Mouse (Mus musculus) E14TG2a.4 (cell line): ENCODE data around the gene Tsc22d4.

Experiments used
- H3K27me3 ChIP-seq: 2 replicates; pipeline ENCODE4 v1.6.1; 2014; ENCODE audit warnings: low read length, control low read depth; ENCODE audit not compliant: insufficient read depth
- H3K36me3 ChIP-seq: 2 replicates; pipeline ENCODE4 v1.6.1; 2014; ENCODE audit warnings: low read length, control low read depth; ENCODE audit not compliant: insufficient read depth
- H3K4me1 ChIP-seq: replicated peaks from 2 replicates; pipeline ENCODE4 v1.6.1; 2014; ENCODE audit warnings: low read depth, low read length, control low read depth
- H3K4me3 ChIP-seq: replicated peaks from 2 replicates; pipeline ENCODE4 v1.5.1; 2014; ENCODE audit warnings: mild to moderate bottlenecking, low read length
- H3K9me3 ChIP-seq: 2 replicates; pipeline ENCODE4 v1.6.1; 2014; ENCODE audit warnings: low read length, control low read depth
- CTCF ChIP-seq: conservative IDR thresholded peaks from 2 replicates; pipeline ENCODE4 v1.5.1; 2014; ENCODE audit warnings: low read length
- NANOG ChIP-seq: IDR thresholded peaks from 2 replicates; pipeline ENCODE4 v1.6.1; 2014; ENCODE audit warnings: borderline replicate concordance, low read length, mixed read lengths
- POU5F1 ChIP-seq: IDR thresholded peaks from 2 replicates; pipeline ENCODE4 v1.6.1; 2014; ENCODE audit warnings: low read length, borderline replicate concordance

The Tsc22d4 gene

DNA sequence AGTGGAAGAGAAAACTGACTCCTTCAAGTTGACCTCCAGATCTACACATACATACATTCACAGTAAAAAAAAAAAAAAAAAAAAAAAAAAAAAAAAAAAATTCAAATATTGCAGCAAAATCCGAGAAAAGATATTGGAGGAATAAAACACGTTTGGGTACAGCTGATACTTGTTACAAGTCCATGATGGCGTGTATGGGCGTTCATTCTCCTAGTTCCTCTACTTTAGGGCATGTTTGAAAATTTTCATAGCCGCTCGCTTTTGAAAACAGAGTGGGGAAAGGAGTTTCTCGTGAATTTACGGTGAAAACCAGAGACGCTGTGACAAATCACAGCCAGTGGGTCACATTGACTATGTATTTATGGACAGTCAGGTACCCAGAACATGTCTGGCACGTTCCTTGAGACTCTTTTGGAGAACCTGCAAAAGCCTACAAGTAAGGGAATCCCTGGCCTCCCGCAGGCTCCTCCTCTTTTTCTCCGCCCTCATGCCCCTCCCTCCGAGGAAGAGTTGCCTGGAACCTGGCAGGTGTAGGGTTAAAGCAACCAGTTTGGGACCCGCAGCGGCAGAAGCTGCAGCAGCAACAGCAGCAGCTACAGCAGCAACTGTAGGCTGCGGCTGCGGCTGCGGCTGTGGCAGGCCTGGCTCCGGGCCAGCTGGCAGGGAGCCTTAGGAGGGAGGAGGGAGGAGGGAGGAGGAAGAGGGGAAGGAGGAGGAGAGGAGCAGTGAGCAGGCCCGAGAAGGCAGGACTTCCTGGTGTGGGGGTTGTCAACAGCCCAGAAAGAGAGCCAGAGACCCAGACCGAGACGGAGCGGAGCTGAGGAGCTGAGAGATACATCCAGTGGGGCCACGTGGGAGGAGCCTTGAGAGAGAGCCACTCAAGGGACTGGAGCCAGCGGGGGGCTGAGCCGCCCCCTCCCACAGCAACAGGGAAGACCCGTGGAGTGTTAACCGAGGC lies at the start of gene Tsc22d4:
Gene Tsc22d4, plus strand, starts transcription at position 517 of the 958 bp plus-strand sequence.
- H3K4me3 ChIP-seq, result peak within 1 kb of the TSS; percentile 81
- H3K27me3 ChIP-seq, result peaks cover 3% of the 10 kb centered on the region; the same call in 1 of the 2 replicates
- no peaks in the 10 kb centered on the region for H3K36me3 ChIP-seq
- no peak for TF ChIP-seq POU5F1
- peaks cover 73% of the 10 kb centered on the region for H3K4me1 ChIP-seq
- no peaks in the 10 kb centered on the region for H3K9me3 ChIP-seq

GRCm38 (mm10) chr5:137695930-137696329 lies 49.6 kb upstream of the Tsc22d4 start:
- no peaks in the 10 kb centered on the region for H3K36me3 ChIP-seq
- no peaks in the 10 kb centered on the region for H3K9me3 ChIP-seq
- no peaks in the 10 kb centered on the region; the same call in 1 of the 2 replicates for H3K27me3 ChIP-seq
- TF ChIP-seq POU5F1 (no peak), NANOG (no peak), CTCF (no peak)
- no peak overlapping the region for H3K4me3 ChIP-seq
- H3K4me1 ChIP-seq, result peaks cover 54% of the 10 kb centered on the region

DNA sequence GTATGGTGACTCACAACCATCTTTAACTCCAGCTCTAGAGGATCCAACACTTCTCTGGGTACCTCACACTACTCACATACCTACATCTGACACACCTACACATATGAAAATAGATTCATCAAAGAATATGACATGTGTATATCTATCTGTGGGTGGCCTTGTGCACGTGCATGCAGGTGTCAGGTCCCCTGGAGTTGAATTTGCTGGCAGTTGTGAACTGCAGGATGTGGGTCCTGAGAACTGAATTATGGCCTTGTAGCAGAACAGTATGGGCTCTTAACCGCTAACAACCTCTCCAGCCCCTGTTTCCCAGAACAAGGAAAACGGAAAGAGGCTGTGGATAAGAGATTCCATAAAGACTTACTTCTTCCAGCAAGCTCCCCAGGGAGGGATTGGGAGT lies 46.5 kb upstream of the Tsc22d4 start:
- Histone ChIP-seq H3K27me3 (peaks cover 3% of the 10 kb centered on the region; the same call in 1 of the 2 replicates), H3K9me3 (peaks cover 6% of the 10 kb centered on the region), H3K4me1 (peaks cover 38% of the 10 kb centered on the region), H3K36me3 (no peaks in the 10 kb centered on the region), H3K4me3 (no peak overlapping the region)
- TF ChIP-seq CTCF (no peak), POU5F1 (no peak), NANOG (no peak)

DNA sequence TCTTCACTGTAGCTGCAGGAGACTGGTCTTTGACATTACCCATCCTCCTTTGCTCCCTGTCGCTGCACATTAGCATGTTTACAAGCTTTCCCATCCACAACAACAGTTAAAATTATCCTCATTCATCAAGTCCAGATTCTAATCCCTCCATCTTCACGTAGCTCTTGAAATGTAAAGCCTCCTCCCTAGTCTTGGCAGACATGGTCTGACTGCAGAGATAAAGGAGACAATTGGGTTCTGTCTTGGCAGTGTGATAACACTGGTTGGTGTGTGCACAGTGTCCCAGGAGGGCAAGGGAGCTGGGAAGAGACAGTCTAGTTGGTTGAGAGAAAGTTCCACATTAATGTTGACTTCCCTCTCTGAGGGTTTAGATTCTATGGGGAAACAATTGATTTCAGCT lies 45.7 kb upstream of the Tsc22d4 start:
- Histone ChIP-seq H3K36me3 (no peaks in the 10 kb centered on the region), H3K9me3 (peaks cover 6% of the 10 kb centered on the region), H3K4me3 (no peak overlapping the region), H3K27me3 (peaks cover 3% of the 10 kb centered on the region; the same call in 1 of the 2 replicates), H3K4me1 (peaks cover 32% of the 10 kb centered on the region)
- no peak for TF ChIP-seq CTCF
- no peak for TF ChIP-seq NANOG
- TF ChIP-seq POU5F1, result no peak

DNA sequence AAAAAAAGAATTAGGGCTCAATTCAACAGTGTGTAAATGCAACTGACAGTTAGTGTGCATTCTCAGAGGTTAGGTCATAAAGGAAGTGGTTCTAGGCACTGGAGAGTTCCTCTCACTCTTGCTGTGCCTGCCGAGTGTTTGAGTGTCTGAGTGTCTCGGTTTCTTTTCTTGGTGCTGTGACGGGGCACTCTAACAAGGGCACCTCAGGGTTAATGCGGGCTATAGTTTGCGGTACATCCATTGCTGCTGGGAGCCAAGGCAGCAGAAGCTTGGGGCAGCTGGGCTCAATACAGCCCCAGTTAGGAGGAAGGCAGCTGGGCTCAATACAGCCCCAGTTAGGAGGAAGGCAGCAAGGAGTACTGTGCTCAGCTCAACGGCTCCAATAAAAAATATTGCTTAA lies 40.3 kb upstream of the Tsc22d4 start:
- Histone ChIP-seq H3K27me3 (peaks cover 3% of the 10 kb centered on the region; the same call in 1 of the 2 replicates), H3K9me3 (peaks cover 6% of the 10 kb centered on the region), H3K4me1 (peaks cover 20% of the 10 kb centered on the region), H3K4me3 (no peak overlapping the region), H3K36me3 (no peaks in the 10 kb centered on the region)
- TF ChIP-seq NANOG (no peak), POU5F1 (no peak), CTCF (no peak)

GRCm38 (mm10) chr5:137706913-137707633 lies 38.5 kb upstream of the Tsc22d4 start:
- H3K4me3 ChIP-seq, result no peak overlapping the region
- peaks cover 6% of the 10 kb centered on the region for H3K9me3 ChIP-seq
- no peak for TF ChIP-seq POU5F1
- TF ChIP-seq NANOG, result no peak
- TF ChIP-seq CTCF, result no peak
- H3K4me1 ChIP-seq, result peaks cover 20% of the 10 kb centered on the region
- peaks cover 3% of the 10 kb centered on the region; the same call in 1 of the 2 replicates for H3K27me3 ChIP-seq
- H3K36me3 ChIP-seq, result no peaks in the 10 kb centered on the region

DNA sequence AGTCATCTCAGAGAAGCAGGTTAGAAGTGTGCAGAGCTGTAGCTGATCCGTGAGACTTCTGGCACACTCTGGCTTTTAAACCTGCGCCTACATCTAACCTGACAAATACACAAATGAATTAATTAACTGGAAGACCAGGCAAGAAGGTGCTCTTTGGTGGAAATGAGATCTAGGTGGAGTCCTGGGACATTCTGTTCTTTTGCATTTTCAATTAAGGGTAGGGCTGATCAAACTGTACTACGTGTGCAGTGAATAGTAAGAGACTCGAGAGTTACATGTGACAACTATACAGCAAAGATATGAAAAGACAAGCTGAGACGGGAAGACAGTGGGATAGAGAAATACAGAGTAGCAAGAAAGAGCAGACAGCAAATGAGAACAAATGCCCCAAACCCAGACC lies 32.1 kb upstream of the Tsc22d4 start:
- Histone ChIP-seq H3K36me3 (no peaks in the 10 kb centered on the region), H3K4me1 (peaks cover 15% of the 10 kb centered on the region), H3K27me3 (0 out of 2 replicates have a peak, but pooled peaks cover 7% of the 10 kb centered on the region), H3K9me3 (no peaks in the 10 kb centered on the region), H3K4me3 (no peak overlapping the region)
- TF ChIP-seq POU5F1 (no peak), CTCF (no peak), NANOG (no peak)

GRCm38 (mm10) chr5:137715685-137716084 lies 29.8 kb upstream of the Tsc22d4 start:
- 0 out of 2 replicates have a peak, but pooled peaks cover 7% of the 10 kb centered on the region for H3K27me3 ChIP-seq
- TF ChIP-seq NANOG (no peak), CTCF (no peak)
- no peak overlapping the region for H3K4me3 ChIP-seq
- H3K9me3 ChIP-seq, result no peaks in the 10 kb centered on the region
- H3K4me1 ChIP-seq, result peaks cover 33% of the 10 kb centered on the region
- no peaks in the 10 kb centered on the region for H3K36me3 ChIP-seq
